Mouse (Mus musculus) adrenal gland, postnatal 25 days (tissue): Measurements from ENCODE around the gene Utp3. TPM values are rescaled to one million over a fixed set of nuclear protein-coding genes. Genes with fewer than 3 reads are reported as not detected.
"Not testable (repeated sequence)": the region's sequence is repeated elsewhere in the genome, so short reads cannot be mapped to it uniquely, and the experiment has no call there.

ENCODE experiments used
- DNase-seq: peaks from one replicate; pipeline ENCODE4 v3.0.0; 2021; ENCODE audit warnings: mixed read lengths
- long read RNA-seq: library from polyadenylated mRNA; stranded (forward); transcript quantifications from one replicate; pipeline ENCODE4 v2.0.0, GENCODE M21; 2021
- total RNA-seq: library from RNA; stranded (reverse); gene quantifications from 2 replicates; pipeline ENCODE4 v1.2.3, GENCODE M21; 2021

Gene Utp3
- total RNA-seq, result 36.8 and 37.2 TPM in 2 replicates
- long read RNA-seq, transcript Utp3-201 (1 exons, 1,629 nt), result major isoform, 45 of 45 reads
- long read RNA-seq, partial matches to known transcripts, result 0 of 45 reads
- long read RNA-seq, other reads (novel, unspliced or antisense), result 0 of 45 reads

DNA sequence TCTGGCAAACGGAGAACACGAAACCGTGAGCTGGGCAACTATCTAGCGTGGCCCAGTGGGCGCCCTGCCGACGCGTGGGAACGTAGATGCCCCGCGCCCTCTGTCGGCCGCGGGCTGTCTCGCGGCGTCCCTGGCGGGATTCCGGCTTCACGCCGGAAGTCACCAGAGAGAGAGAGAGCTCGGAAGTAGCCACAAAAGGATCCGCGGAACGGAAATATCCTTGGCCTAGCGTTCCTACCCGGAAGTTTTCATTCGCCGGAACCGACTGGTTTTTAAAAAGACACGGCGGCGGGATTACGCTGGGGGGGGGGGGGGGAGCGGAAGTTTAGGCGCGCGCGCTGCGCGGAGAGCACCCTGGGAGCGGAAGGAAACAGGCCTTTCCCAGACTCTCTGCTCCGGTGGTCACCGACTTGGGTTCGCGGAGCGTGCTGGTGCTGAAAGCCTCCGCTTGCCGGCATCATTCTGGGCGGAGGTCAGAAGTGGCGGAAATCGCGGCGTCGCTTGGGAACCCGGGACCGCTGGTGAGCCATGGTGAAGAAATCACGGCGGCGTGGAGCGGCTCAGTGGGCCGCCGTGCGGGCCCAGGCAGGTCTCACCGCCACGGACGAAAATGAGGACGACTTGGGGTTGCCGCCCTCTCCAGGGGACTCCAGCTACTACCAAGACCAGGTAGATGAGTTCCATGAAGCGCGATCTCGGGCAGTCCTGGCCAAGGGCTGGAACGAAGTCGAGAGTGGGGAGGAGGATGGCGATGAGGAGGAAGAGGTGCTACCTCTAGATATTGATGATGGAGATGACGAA is at the start of gene Utp3:
Gene Utp3 (plus strand): TSS at position 377 of the 801 bp plus-strand sequence.
- peak; percentile 89 for DNase-seq

DNA sequence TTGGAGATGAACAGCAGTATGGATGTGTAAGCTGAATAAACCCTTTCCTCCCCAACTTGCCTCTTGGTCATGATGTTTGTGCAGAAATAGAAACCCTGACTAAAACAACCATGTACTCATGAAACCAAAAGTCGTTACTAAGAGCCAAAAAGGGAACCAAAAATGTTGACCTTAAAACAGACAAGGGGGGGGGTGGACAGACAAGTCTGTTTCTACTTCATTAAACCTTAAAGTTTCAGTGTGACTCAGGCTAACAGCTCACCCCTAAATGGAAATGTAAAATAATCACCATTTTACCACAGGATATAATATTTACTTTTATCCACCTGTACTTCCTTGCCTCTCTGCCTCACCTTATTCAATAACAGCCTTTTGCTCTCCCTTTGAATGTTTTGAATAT is 45.7 kb upstream of the Utp3 start:
- DNase-seq, result no peak

DNA sequence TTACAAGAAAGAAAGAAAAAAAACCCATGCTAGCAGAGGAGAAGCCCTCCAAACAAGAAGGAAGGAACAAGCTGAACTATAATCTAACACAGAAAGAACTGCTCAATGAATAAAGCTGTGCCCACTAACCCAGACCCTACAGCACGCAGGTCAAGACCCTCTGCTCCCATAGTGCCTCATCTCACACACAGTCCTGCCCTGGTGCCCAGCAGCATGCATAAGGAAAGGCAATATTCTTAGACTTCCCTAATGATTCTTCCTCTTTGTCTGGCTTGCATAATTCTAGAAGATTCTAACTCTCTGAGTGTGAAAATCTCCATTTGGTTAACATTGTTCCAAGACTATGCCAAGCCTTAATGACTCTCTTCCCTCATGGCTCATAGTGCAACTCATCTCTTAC is 45.3 kb upstream of the Utp3 start:
- no peak for DNase-seq

DNA sequence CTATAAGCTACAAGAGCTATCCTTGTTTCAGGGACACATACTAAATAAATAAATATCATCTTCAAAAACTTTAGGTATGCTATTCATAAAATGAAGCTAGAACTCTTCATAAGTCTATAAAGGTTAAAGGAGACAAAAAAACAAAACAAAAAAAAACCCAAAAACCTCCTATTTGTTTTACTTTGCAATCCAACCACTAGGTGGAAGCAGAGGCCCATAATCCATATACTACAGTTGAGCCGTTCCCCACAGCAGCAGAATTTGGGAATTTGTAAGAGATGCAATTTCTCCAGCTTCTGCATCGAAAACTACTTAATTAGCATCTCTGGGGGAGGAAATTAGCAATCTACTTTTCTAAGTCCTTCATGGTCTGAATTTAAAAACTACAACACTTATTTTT is 35.0 kb upstream of the Utp3 start:
- DNase-seq, result no peak

DNA sequence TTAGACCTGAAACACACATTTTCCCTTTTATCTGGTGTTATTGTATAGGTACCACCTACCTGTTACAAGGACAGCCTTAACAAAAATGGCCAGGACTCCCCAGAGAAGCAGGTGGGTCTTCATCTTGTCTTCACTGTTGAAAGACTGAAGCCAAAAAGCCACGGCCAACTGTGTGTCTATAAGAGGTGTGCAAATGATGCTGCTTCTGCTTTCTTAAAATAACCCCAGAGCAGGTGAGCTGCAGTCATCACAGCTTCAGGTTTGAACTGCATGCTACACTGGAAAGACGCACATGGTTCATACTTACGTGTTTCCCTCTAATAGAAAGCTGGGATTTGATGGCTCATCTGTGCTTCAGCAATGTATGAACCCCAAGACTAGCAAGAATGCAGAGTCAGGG is 26.6 kb upstream of the Utp3 start, which contains the start of gene Jchain:
Gene Jchain (minus strand): TSS at position 235 of the 400 bp plus-strand sequence.
- DNase-seq, result no peak

DNA sequence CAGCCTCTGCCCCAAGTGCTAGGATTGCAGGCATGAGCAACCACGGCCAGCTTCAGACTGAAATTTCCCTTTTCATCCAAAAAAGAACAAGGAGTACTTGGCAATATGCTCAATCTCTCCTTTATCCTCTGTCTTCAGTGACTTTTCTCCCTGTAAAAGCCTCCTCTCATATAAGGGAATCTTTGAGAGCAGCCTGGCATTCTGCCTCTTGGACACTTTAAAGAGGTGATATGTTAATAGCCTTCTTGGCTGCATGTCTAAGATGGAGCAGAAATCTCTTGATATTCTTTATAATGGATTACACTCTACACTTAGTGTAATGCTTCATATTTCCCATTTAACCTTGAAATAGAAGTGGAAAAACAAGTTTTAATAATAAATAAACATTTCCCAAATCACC is 23.4 kb upstream of the Utp3 start:
- no peak for DNase-seq

DNA sequence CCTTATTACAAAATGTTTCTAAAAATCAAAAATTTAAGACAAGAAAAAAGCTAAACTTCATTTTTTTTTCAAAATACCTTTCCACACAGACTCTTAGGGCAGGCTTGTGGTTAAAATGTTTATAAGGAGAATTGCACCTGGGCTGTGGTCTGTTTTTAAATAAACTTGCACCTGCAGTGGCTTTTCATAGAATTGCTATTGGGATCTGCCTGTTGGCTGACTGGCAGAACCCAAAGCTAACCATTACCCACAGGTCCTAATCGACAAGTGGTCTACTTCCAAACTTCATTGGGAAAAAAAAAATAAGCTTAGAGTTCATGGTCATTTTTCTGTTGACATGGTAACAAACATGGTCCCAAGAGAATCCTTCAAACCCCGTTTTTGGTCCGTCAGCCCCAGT is 19.6 kb upstream of the Utp3 start:
- DNase-seq, result no peak

DNA sequence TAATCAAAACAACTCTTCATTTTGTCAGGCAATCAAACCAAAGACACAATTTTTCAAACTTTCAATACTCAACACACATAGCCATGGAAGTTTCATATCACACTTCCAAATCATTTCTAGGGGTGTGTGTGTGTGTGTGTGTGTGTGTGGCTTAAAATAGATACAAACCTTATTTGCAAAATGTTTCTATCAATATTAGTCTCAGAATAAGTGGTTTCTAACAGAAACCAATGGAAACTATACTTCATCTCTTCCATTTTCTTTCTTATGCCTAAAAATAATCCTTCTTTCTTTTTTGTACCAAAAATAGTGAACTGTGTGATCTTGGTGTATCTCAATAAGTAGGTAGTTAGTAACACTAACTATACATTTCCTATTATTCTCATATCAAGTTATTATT is 13.4 kb upstream of the Utp3 start:
- no peak for DNase-seq

DNA sequence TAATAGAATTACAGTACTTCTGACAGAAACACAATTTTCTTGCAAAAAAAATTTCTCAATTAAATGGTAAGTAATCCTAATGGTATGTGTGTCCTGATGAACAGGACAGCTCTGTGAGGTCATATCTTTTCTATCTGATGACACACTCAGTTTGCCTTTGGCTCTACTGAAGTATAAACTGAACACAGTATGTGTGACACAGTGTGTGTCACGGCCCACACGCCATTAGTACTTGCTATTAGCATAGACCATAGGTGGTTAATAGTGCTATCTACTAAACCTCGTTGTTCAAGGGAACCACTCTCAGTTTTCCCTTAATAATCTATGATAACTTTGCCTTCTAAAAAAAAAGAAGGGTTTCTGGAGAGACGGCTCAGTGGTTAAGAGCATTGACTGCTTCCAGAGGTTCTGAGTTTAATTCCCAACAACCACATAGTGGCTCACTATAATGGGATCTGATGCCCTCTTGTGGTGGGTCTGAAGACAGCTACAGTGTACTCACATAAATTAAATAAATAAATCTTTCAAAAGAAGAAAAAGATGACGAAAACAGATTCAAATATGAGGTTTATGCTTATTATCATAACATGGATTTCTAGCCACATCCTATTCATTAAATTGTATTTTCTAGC is 11.5 kb upstream of the Utp3 start:
- peak; percentile 8 for DNase-seq

DNA sequence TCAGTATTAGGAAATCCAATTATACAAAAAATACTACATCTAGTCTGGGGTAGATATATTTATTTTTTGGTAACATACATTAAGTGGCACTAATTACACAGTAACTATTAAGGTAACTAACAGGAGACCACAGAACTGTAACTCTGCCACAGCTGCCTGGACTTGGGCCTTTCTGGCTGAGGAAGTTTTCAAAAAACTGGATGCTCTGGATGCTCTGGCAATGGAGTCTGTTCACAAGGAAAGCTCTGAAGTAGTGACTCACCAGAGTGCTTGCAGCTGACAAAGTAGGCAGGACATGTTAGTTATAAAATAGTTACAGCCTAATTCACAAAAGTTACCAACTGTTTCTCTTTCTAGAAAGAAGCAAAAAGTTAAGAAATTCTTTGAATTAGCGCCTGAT is 9.9 kb upstream of the Utp3 start:
- DNase-seq, result not testable (repeated sequence)

DNA sequence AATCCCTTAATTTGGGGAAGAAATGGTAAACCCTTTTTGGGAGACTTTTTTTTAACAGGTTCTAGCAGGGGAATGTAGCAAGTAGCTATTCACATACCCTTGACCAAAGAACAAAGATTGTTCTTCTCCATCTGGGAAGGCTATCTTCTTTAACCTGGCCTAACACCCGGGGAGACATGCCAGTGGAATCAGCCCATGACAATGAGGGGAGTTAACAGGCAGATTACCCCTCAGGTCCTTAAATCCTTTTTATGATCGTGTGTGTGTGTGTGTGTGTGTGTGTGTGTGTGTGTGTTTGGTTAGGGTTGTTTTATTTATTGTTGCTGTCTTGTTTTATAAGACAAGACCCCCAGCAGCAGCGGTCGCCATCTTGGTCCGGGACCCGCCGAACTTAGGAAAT is 8.7 kb upstream of the Utp3 start:
- no peak for DNase-seq

DNA sequence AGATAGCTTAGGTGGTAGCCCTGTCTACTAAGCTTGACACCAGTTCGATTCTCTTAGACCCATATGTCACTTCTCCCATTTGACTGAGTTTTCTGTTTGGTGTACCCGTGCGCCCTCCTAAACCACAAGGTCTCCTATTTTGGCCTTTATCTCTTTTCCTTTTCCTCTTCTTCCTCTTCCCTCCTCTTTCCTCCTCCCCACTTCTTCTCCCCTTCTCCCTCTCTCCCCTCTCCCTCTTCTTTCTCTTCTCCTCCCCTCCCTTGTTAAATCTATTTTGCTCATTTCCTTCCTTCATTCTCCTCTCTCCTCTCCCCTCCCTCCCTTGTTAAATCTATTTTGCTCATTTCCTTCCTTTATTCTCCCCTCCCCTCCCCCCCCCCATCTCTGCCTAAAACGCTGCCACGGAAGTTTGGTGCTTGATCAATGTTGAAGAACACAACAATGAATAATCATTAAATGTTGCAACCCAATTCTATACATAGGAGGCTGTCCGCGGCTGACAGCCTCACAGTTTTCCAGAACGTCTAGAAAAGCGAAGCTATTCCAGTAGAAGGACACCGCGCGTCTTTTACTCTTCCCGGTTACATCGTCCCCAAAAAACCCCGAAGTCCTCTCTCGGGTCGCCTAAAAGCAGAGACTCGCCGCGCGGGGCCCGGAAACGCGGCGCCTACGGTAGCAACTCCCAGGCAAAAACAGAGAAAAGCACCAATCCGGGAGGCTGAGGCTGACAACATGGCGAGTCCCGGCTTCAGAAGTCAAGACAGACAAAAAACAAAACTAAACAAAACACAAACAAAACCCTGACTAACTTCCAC is 784 bp upstream of the Utp3 start:
- no peak for DNase-seq

DNA sequence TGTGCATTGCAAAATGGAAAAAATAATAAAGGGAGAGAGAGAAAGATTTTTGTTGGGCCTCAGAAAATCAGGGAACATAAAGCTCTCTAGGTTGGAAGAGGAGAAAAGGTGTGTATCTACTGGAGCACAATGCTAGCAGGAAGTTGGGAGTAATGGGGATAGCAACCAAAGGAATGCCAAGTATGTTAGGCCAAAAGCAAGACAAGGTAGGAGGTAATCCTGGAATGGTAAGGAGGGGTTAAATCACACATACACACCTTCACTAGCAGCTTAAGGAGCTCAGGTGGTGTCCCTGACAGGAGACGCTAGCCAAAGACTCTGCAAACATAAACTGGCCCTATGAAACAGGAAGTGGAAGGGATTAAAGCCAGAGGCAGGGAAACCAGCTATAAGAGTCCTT is 4.7 kb downstream of the Utp3 start:
- DNase-seq, result no peak

DNA sequence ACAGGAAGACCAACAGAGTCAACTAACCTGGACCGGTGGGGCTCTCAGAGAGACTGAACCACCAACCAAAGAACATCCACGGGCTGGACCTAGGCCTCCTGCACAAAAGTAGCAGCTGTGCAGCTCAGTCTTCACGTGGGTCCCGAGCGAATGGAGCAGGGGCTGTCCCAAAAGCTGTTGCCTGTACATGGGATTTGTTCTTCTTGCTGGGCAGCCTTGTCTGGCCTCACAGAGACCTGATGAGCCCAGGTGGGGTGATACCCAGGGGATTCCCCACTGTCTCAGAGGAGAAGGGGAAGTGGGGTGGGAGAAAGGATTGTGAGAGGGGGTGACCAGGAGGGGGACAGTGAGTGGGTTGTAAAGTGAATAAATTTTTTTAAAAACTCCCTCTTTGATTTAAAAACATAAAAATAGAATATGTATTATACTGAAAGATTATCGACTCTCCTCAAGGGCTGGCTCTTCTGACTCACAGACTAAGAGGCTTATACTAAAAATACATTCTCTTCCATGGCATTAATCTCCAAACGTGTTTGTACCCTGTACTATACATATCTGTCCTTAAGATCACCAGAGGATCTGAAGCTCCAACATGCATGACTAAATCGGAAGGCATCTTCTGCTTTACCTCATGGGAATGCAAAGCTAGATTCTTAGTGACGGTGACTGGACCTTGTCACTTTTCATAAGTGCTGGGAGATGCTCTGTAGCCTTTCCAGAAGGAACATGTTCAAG is 7.0 kb downstream of the Utp3 start:
- no peak for DNase-seq

DNA sequence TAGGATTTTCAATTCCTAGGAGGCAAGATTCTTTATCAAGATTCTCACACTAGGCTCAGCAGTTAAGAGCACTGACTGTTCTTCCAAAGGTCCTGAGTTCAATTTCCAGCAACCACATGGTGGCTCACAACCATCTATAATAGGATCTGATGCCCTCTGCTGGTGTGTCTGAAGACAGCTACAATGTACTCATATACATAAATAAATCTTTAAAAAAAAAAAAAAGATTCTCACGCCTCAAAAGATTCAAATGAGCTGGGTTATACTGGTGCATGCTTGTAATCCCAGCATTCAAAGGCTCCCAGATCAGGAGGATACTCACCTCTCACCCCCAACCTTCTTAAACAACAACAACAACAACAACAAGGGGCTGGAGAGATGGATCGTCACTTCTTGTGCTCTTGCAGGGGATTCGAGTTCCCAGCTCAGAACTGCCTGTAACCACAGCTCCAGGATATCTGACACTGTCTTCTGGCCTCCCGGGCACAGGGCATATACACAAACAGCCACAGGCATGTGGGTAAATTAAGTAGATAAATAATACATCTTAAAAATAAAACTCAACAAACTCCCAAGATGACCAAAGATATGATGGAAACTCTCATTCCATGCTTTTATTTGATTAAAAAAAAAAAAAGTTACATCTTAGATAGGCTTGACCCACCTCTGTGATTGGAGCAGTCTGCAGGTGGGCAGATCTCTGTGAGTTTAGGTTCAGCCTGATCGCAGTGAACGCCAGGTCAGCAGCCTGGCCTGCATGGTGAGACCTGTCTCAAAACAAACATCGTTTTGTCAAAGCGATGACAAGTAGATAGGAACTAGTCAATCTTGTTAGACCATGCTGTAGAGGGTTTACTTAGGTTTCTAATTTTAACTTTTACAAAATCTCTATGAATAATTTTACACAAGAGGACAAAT is 8.9 kb downstream of the Utp3 start:
- no peak for DNase-seq

DNA sequence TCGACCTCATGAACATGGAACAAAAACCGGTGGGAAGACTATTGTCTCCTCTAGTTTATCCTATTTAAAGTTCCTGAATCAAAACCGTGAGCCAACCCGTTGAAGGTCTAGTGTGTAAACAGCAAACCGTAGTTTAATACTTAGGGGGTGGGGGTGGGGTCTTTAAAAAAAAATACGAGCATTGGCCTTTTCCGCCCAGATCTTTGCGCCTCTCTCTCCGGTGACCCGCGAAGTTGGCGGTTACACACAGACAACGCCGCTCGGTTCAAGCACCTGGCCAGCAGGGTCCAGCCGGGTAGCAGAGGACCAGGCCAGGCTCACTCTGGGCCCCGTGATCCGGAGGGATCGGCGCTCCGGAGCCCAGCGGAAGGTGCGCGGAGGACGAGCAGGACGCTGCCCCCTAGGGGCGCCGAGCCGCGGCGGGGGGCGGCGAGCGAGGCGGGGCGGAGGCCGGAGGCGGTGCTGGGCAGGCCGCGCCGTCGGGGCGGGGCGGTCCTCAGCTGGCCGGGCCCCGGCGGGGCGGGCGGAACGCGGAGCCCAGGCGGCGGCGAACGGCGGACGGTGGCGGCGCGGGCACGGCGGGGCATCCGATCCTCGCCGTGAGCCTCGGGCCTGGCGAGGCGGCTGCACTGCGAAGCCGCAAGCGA is 10.4 kb downstream of the Utp3 start, which contains the start of gene Rufy3:
Gene Rufy3 (plus strand): TSS at position 540 of the 647 bp plus-strand sequence.
- DNase-seq, result peak; percentile 92

DNA sequence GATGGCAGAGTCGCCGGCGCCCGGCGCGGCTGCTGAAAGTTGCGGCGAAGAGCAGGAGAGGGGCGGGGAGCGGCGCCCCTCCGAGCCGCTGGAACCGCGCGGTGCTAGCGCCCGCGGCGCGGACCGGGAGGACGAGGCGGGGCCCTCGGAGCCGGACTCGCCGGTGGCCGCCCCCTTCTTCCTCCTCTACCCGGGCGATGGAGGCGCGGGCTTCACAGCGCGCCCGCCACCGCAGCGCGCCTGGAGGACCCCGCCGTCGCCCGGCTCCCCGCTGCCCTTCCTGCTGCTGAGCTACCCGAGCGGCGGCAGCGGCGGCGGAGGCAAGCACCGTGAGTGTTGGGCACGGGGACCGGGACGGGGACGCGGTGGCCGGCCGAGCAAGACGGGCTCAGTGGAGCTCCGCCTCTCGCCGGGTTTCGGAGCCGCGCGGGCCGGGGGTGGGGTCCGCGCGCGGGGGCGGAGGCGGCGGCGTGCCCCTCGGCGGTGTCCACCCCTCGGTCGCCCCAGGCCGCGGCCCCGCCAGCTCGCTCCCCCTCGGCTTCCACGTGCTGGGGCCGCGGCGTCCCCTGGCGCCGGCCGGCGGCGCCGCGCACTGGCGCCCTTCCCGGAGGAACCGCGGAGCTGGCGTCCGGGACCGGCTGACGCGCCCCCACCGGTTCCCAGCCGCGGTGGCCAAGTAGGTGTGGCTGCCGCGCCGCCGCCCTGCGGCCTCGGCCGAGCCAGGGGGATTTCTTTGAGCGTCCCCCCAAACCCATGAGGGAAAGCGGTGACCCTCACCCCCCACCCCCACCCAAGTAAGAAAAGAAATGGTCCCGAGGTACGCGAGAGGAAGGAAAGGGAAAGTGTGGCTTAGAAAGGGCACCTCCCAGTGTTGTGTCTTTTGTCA is 11.1 kb downstream of the Utp3 start:
- DNase-seq, result peak; percentile 81

DNA sequence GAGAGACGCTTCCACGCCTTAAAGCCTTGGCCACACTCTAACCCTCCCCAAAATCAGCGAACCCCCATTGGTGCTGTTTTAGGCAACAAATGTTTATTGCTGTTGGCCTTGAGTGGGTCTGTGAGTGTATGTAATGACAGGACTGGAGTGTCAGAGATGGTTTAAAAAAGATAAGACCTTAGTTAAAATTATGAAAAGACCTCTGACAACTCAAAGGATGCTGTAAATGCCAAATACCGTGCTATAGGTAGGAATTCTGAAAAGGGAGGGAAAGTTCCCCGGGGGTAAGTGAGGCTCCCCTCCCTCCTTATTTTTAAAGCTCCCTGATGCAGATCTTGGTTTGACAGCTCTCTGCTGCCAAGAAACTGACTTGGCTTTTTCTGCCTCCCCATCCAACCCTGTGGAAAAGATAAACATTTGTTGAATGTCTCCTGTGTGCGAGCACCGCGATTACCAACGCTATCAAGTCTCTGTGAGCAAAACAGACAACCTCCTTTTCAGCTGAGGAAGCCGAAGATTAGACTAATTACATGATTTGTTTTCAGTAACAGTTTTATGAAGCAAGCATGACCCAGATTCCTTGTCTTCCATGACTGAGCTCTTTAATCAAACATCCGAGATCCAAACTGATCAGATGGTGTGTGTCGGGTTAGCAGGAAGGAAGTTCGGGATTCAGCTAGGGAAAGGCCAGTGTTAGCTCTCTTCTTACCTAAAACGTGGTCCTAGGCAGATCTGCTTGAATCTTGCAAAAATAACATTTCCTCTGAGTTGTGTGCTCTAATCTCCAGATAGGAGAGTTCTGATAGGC is 12.0 kb downstream of the Utp3 start:
- no peak for DNase-seq
